Mouse (Mus musculus) right cerebral cortex, postnatal 25 days (tissue): ENCODE data around the gene Cep112.
A peak's percentile ranks its signal among the peaks of the same experiment; 100 is the strongest.

ENCODE experiments used
- DNase-seq: peaks from one replicate; pipeline ENCODE4 v3.0.0; 2022

Gene Cep112

GRCm38 (mm10) chr11:108606836-108607235 is 181.8 kb downstream of the Cep112 start:
- DNase-seq = no peak

GRCm38 (mm10) chr11:108620628-108621433 is 195.8 kb downstream of the Cep112 start:
- DNase-seq = no peak

GRCm38 (mm10) chr11:108621434-108621901 is 196.5 kb downstream of the Cep112 start:
- no peak for DNase-seq

DNA sequence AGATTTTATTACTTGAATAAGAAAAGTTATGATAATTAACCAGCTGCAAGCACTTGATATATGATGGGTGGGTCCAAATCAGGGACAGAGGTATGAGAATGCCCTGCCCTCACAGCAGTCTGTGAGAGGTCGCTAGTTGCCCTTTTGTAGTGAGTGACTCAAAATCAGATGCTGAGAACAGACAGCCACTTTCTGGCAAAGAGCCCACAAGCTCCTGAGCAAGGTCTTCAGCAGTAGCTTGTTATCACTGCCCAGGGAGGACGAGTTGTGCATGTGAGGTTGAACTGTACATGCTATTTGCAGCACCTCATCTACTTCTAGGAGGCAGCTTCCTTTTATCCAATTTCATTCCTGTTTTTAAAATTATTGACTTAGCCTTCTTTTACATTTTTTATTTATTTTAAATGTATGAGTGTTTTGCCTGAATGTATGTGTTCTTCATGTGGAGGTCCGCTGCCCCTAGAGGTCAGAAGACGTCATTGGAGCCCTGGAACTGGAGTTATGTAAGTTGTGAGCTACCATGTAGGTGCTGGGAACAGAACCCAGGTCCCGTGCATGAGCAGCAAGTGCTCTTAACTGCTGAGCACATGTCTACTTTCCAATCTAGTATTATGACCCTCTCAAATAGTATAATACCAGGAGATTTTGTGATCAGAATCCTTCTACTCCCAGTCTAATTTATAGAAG is 200.7 kb downstream of the Cep112 start:
- no peak for DNase-seq

DNA sequence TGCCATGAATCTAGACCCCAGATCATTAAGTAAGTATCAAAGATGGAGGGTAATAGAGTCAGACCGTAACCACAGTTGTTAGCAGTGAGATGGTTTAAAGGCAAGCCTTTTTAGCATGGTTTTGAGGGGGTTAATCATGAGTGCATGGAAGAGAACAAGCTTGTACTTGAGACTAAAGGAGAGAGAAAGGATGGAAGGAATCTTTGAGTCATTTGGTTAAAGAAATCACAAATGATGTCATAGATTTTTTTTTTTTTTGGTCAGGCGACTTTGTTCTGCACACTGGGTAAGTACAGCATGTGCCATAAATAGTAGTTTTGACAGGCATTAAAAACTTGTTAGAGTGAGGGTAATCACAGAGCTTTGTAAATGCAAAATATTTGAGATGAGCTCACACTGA is 212.8 kb downstream of the Cep112 start:
- DNase-seq = no peak

GRCm38 (mm10) chr11:108655574-108655973 is 230.6 kb downstream of the Cep112 start:
- DNase-seq = no peak

DNA sequence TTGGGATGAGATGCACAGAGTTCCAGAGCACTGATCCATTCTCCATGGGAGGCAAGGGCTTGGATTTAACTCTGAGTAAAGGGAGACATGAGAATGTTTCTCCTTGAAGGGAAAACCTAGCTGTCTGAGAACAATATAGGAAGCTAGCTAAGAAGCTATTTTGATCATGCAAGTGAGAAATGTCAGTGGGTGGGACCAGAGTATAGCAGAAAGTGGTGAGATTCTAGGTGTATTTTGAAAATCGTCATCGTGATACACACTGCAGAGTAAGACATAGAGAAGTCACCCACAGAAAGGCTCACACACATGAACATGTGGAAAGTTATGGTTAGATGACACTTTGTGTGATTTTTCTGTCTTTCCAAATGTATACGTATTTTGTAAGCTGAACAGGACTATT is 257.0 kb downstream of the Cep112 start:
- DNase-seq = no peak

DNA sequence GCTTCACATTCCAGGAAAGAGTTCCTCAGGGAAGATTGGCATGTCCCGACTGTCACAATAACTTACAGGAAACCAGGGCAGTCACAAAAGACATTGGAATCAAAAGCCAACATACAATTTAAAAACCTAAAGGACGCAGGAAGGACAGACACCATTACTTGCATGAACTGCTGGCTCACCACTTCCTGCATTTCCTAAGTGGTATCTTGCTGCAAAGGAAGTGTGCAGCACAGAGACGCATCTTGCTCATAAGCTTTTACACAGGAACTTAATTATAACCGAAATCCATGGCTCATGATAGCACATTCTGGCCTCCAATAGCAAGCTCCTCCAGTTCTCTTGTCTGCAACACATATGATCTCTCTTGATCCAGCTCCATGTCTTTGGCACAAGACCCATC is 271.6 kb downstream of the Cep112 start:
- no peak for DNase-seq

GRCm38 (mm10) chr11:108752301-108752700 is 327.3 kb downstream of the Cep112 start:
- DNase-seq = no peak

DNA sequence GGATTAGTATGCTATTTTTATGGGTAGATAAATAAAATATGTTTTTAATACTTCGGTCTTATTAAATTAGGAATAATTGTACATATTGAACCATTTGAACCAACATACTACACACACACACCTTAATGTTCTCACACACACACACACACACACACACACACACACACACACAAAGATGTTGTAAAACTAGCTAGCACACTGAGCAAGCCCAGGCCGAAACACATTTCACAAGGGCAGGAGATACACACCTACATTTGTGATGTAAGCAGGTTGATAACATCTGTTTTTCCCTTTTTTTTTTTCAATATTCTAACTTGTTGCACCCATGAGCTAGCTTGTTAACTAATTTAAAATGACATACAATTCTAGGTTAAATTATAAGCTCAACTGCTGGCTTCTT is 327.8 kb downstream of the Cep112 start:
- DNase-seq = no peak

GRCm38 (mm10) chr11:108753361-108754240 is 328.6 kb downstream of the Cep112 start:
- DNase-seq = no peak

GRCm38 (mm10) chr11:108757211-108757610 is 332.2 kb downstream of the Cep112 start:
- DNase-seq = no peak

DNA sequence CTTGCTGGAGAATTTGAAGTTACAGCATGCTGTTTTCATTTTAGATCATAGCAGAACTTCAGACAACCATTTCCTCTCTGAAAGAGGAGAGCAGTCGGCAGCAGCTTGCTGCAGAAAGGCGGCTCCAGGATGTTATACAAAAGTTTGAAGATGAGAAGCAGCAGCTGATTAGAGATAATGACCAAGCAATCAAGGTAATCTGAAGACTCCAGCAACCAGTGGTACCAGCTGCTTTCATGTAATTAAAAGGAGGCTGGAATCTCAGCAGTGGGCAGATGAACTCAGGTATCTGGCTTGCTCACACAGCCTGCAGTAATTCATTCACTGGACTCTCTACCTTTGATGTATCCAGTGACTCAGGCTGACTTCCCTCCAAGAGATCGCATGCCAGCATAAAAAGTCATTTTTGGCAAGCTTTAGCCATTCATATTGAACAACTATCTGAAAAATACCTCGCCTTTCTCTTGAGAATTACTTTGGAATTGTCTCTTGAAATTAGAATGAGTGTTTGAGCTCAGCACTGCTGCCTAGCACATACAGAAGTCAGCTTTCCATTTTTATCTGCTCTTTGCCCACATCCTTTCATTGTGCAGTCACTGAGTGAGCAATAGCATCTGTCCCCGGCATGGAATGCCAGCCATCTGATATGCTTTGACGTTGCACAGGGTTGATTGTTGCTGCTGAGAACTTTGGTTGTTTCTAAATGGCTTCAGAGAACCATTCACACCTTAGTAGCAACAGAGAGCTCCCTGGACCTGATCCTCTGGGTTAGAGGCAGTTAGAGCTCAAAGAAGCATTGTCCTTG is 332.8 kb downstream of the Cep112 start:
- peak; percentile 54 for DNase-seq

DNA sequence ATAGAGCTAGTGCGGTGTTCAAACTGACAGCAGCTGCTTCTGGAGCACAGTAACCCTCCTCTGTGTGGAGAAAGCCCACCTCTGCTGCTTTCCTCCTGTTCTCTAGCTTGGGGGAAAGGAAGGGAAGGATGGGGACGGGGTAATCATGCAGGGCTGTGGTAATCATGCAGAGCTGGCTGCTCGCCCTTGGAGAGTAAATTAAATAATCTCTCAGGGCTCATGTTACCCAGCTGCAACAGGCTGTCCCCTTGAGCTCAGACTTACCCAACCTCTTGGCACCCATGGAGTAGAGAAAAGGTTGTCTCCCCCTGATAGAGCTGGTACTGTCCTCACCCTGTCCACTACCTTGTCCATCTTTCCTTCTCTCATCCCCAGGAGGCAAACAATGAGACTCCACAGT is 345.1 kb downstream of the Cep112 start:
- DNase-seq = no peak

GRCm38 (mm10) chr11:108774019-108774670 is 349.2 kb downstream of the Cep112 start:
- DNase-seq = no peak

GRCm38 (mm10) chr11:108777158-108777557 is 352.2 kb downstream of the Cep112 start:
- DNase-seq = no peak

- DNase-seq = no peak
These were observed 355.6 kb downstream of the Cep112 start for GRCm38 (mm10) chr11:108780271-108781250.

DNA sequence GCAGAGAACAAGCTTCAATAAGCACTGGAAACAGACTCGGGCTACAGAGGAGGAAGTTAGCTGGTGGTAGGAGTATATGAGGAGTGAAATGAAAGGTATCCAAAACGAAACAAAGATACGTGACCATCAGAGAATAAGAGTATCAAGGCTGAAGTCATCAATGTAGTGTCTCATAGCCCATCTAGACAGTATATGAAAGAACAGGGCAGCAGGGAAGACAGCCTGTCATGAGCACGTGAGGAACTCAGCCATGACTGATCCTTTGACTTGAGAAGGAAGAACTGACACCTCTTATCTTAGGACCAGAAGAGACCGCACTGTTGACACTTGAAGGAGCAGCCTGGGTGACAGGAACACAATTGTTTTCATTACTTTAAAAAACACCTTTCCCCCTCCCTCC is 373.4 kb downstream of the Cep112 start:
- no peak for DNase-seq

- no peak for DNase-seq
These were observed 374.7 kb downstream of the Cep112 start for GRCm38 (mm10) chr11:108799695-108800094.

DNA sequence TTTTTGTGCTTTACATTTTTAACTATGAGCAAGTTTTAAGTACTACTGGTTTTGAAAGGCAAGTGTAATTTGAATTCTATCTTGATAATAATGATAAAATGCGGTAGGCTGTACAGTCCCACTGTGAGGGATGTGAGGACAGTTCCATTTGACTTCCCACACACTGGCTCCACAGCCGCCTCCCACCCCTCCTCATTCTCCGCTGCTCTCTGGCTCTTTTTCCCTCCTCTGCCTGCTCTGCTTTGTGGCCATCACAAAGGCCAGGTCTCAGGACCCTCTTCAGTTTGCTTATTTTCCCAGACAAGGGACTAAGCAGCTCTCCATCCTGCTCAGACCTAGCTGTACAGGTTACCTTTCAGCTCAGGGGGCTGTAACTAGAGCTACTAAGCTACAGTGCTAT is 379.0 kb downstream of the Cep112 start:
- no peak for DNase-seq

DNA sequence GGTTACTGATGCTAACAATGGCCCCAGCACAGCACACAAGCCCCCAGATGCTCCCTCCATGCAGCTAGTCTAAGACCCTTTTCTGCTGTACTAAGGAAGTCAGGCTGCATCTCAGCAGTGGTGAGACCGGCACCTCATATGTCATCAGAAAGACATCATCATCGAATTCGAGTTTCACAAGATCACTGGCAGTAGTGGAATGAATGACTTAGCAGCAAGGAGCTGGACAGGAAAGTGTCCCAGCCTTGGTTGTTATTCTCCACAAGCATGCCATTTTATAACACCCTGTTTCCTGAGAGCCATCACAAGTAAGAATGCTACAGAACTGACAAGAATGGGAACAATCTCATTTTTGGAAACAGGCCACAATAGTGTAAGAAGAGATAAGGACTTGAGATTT is 381.0 kb downstream of the Cep112 start:
- DNase-seq = no peak
